Mouse (Mus musculus) heart, adult 8-10 months (tissue): Measurements from ENCODE around the gene Tnrc6b. TPM values are rescaled to one million over a fixed set of nuclear protein-coding genes. Genes with fewer than 3 reads are reported as not detected.
A peak's percentile ranks its signal among the peaks of the same experiment; 100 is the strongest.
"Not testable (repeated sequence)": the region's sequence is repeated elsewhere in the genome, so short reads cannot be mapped to it uniquely, and the experiment has no call there.

Source experiments
- DNase-seq: peaks from one replicate; pipeline ENCODE4 v3.0.0; 2022; ENCODE audit warnings: low spot score
- total RNA-seq, 4 experiments: library from RNA; stranded (reverse); gene quantifications; 2 replicates each; pipeline ENCODE4 v1.2.4; 2022

The Tnrc6b gene
- total RNA-seq, 4 experiments from 2014 or later, result 48.4 to 52.2 (median 48.9) TPM

DNA sequence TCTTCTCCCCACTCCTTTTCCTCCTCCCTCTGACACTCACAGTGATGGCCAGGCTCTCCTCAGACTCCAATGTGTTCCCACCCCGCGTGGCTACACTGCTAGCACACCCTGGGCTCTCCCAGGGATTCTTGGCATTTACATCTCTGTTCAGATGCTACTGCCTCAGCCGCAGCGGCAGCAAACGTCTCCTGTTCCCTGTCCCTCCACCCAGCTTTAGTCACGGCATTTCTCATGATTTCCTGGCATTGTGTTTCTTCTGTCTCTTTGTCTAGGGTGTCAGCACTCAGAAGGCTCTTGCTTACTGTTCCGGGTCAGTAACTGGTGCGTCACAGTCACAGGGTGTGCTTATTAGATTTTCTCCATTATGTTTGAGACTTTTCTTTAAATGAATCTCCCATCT, 138.9 kb downstream of the Tnrc6b start:
- DNase-seq, result peak; percentile 21

DNA sequence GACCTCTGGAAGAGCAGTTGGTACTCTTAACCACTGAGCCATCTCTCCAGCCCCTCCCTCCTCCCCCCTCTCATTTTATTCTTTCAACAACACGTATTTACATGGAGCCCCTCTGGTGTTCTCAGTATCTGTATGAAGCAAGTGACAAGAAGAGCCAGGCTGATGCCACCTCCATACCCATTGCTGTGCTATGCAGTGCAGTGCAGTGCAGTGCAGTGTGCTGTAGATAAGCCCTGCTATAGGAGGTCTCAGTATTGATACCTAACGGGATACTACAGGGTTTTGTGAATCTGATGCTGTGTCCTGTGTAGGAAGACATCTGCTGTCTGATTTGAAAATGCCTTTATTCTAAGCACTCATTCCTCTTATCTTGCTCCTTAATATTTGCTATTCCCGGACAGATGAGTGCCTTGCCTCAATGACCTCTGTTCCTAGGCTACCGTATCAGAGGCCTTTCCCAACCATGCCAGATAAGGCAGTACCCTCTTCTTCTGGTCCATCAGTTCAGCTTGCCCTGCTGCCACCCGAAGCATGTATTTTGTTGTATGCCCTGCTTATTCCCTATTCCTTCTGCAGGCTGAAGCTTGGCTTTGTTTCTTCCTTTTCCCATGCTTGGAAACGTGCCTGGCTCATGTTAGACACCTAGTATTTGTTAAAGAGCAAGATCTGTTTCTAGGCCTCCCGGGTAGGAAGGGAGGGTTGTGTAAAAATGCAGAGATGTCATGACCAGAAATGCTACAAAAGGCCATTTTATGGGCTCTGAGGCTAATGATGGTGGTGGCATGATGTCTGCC, 139.8 kb downstream of the Tnrc6b start:
- no peak for DNase-seq

DNA sequence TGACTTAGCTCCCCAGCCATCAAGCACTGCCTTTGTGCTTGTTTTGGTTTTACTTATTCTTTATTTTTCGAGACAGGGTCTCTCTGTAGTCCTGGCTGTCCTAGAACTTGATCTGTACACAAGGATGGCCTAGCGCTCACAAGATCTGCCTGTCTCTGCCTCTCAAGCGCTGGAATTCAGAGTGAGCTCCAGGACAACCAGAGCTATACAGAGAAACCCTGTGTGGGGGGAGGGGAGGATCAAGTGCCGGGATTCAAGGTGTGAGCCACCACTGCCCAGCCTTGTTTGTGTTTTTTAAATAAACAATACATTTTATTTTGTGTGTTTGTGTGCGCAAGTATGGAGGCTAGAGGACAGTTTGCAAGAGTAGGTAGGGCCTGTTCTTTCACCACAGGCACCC, 141.0 kb downstream of the Tnrc6b start:
- DNase-seq, result no peak

DNA sequence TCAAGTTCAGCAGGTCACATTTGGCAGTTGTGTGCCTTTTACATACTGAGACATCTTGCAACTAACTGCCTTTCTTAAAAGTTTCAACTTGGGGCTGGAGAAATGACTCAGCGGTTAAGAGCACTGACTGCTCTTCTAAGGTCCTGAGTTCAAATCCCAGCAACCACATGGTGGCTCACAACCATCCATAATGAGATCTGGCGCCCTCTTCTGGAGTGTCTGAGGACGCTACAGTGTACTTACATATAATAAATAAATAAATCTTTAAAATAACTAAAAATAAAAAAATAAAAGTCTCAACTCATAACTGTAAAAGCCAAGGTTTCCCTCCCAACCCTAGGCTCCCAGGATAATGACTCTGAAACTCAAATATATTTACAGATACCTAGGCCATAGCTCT, 141.4 kb downstream of the Tnrc6b start:
- DNase-seq, result not testable (repeated sequence)

DNA sequence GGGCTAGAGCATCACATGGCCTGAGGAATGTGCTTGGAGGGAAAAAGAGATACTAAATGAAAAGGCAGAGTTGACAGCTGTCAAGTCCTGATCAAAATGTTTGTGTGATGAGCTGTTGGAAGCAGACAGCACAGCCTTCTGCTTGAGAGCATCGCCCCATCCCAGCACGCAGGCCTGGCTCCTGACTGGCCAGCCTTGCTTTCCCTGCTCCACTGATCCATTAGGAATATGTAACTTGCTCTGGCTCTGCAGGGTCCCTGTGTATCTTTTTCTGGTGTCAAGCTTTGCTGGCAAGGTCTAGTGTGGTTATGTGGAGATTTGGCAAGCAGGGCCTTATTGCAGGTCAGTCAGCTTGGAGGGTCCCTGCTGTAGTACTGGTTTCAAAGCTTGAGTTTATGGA, 148.3 kb downstream of the Tnrc6b start:
- DNase-seq, result no peak

DNA sequence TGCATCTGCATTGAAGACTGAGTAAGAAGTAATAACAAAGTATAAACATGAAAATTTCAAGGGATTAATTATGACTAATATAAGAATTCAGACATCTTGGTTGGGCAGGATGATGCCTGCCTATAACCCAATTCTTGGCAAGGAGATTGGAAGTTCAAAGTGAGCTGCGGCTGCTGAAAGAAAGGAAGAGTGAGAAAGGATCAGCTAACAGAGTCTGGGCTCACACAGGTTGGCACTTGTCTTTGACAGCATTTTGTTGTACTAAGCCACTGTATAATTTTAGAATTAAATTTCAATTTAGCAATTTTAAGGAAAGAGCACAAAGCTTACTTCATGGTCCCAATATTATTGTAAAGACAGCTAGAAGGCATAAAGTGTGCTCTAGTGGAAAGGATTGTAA, 150.2 kb downstream of the Tnrc6b start:
- DNase-seq, result no peak

DNA sequence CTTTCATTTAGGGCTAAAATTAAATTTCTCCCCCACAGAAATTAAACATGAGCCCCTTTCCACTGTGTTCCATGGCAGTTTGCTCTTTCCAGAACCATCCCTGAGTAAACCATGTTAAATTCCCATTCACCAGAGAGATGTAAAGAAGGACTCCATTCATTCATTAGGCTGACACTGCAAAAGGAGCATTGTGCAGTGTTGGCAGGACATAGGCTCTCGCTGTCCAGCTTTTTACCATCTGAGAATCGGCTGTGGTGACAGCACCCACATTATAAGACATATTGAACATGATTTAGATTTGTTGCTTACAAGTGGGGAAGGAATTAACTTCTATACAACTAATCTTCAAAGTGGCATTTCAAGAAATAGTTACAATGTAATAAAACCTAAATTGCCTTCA, 150.9 kb downstream of the Tnrc6b start:
- no peak for DNase-seq

DNA sequence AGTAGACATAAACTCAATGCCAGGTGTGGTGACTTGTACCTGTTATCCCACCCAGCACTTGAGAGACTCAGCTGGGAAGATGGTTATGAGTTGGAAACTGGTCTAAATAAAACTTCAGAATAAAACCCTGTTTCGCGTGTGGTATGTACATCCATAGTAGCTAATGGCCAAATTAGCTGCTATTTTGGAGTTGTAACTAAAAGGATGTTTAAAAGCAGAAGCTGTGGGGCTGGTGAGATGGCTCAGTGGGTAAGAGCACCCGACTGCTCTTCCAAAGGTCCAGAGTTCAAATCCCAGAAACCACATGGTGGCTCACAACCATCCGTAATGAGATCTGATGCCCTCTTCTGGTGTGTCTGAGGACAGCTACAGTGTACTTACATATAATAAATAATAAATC, 157.5 kb downstream of the Tnrc6b start:
- not testable (repeated sequence) for DNase-seq

DNA sequence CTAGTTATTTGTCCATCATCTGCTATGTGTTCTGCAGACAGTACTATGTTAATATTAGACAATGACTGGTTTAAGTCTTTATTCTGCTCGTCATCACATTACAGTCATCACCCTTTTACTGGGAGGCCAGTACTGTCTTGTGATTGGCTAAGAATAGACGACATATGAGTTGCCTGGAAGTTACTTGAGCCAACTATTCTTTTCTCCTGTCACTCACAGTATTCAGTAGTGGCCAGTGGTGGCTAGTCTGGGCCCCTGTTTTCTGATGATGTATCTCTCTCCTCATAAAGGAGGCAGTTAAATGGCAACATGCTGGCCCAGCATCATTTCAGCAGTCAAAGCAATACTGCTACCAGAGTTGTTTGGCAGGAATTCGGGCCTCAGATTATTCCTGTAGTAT, 163.6 kb downstream of the Tnrc6b start:
- peak; percentile 42 for DNase-seq

DNA sequence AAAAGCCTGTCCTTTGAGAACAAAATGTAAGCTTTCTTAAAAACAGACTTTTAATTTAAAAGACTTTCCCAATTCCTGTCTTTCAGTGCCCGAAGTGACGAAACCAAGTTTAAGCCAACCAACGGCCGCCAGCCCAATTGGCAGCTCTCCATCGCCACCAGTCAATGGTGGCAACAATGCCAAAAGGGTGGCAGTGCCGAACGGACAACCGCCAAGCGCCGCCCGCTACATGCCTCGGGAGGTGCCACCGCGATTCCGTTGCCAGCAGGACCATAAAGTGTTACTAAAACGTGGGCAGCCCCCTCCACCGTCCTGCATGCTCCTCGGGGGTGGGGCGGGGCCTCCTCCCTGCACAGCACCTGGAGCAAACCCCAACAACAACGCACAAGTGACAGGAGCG, 165.1 kb downstream of the Tnrc6b start:
- peak; percentile 22 for DNase-seq

DNA sequence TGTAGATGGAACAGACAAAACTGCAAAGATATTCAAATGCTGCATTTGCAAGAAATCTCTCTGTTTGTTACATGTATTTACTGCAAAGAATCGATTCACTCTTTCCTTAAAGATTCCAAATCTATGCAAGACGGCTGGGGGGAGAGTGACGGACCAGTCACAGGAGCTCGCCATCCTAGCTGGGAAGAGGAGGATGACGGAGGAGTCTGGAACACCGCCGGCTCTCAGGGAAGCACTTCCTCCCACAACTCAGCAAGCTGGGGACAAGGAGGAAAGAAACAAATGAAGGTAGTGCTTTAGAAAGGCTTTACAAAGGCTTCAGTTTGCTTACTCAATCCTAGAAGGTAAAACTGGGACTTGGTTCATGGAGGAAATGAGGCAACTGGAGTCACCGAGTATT, 173.0 kb downstream of the Tnrc6b start:
- no peak for DNase-seq

DNA sequence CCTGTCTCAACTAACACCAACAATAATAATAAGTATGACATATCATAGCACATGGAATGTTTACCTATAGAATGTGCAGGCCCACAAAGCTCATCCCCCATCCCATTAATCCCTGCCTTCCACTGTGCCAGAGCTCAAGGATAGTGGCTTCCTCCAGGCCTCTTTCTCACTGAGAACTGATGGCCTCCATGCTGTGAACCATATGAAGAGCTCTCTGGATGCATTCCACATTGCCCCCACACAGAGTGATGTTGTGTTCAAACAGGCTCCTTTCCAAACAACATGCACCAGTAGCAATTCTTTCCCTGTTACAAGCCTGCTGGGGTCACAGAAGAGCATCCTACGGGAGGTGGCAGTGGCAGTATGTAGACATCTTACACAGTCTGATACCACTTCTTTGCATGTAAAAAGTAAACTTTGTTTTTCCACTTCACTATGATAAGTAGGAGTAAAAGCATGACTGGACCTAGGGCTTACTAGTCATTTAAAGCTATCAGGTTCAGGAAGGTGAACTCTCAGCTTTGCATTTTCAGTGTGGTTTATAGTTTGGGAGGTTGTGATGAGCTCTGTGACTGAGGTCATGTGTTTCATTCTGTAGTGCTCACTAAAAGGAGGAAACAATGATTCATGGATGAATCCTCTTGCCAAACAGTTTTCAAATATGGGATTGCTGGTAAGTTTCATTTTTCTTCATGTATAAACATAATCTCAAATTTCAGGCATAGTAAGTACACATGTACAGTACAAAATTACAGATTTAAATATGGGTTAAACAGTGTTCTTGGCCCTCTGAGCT, 175.4 kb downstream of the Tnrc6b start:
- DNase-seq, result no peak

DNA sequence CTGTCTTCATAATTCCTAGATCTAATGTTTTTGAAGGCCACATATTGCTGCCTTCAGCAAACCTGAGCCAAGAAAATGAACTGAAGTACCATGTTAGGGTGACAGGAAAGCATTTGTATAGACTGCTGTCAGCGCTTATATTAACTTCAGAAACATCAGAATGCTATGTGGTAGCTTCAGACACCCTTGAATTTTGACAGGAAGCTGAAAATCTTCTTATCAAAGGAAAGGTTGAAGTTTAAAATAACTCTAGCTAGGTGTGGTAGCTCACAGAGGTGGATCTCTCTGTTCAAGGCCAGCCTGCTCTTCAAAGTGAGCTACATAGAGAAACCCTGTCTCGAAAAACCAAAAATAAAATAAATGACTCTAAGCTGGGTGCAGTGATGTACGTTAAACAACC, 181.2 kb downstream of the Tnrc6b start:
- no peak for DNase-seq

DNA sequence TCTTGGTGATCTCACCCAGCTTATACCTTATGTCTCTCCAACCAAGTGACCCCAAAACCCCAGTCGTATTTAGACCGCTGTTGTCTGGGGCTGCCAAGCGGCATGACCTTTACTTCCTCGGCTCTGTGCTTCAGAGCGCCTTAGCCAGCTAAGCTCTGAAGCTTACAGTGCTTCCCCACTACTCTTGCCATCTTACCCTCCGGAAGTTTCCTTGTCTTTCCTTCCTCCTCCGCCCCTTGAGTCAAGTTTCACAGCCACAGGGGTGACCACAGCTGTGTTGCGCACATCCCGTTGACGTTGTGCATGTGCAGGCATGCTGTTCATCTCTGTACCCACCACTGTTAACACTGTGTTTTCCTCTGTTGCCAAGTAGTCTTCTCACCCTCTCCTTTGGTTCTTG, 185.6 kb downstream of the Tnrc6b start:
- DNase-seq, result no peak

DNA sequence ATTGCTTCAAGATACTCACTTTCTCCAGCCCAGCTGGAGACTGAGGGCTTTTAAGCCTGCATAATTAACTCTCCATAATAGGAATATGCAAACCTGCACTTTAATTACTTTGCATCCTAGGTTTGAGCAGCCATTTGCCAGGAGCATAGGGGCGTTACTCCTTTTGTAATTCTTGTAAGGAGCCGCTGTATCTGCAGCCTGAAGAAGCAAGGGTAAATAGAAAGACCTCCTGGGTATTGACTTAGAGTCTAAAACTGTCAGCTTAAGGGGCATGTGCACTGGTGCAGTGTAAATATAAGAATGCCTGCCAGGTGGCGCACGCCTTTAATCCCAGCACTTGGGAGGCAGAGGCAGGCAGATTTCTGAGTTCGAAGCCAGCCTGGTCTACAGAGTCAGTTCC, 186.8 kb downstream of the Tnrc6b start:
- DNase-seq, result no peak

DNA sequence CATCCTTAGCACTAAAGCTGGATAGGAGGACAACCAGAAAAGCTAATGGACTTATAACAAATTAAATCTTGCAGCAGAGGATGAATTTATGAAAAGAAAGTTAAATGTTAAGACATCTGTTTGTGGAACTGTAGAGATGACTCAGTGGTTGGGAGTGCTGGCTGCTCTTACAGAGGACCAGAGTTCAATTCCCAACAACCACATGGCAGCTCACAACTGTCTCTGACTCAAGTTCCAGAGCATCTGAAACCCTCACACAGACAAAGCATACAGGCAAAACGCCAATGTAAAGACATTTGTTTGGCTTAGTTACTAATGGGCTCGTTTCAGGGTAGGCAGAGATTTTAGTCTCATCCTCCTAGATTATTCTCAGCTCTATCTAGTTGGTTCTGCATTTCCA, 188.7 kb downstream of the Tnrc6b start:
- DNase-seq, result no peak

DNA sequence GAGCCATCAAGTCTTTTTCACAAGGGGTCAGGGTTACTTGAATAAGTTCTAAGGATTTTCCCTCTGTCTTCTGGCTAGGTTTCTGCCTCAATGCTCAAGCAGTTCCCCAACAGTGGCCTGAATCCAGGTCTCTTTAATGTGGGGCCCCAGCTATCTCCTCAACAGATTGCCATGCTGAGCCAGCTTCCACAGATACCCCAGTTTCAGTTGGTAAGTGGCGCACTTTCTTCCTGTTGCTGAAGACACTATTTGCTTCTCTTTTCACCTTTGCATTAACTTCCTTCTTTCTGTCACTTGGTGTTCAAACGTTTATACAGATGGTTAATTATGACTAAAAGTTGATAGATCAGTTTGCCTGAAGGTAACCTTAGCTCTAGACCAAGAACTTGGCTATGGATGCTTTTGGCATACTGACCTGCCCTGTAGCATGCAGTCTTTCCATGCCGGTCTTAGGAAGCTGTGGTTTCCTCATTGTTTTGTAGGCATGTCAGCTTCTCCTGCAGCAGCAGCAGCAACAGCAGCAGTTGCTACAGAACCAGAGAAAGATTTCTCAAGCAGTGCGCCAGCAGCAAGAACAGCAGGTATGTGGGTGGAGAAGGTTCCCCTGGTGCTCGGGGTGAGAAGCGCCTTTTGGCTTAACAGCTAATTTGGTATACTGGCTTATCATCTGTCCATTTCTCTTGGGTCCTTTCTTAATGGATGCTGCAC, 190.8 kb downstream of the Tnrc6b start:
- no peak for DNase-seq

DNA sequence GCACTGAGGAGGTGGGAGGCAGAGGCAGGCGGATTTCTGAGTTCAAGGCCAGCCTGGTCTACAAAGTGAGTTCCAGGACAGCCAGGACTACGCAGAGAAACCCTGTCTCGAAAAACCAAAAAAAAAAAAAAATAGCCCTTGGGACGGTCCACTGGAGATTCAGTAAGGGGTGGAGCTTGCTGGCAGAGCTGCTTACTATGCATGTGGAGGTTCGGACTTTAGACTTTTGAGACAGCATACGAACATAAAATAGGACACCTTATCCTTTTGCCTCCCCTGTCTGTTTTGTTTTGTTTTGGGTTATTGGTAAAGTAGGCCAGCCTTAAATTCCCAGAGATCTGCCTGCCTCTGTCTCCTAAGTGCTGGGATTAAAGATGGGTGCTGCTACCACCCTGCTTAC, 193.7 kb downstream of the Tnrc6b start:
- not testable (repeated sequence) for DNase-seq

DNA sequence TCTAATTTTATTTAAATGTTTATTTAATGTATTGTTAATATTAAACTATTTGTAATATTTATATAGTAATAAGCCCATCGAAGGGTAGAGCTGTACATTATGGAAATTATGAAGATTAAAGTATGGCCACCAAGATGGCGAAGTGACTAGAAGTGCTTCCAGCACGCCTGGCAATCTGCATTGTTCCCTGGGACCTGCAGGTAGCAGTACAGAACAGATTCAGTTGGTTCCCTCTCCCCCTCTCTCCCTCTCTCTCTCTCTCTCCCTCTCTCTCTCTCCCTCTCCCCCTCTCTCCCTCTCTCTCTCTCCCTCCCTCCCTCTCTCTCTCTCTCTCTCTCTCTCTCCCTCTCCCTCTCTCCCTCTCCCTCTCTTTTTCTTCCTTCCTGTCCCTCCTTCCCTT, 199.1 kb downstream of the Tnrc6b start:
- no peak for DNase-seq

DNA sequence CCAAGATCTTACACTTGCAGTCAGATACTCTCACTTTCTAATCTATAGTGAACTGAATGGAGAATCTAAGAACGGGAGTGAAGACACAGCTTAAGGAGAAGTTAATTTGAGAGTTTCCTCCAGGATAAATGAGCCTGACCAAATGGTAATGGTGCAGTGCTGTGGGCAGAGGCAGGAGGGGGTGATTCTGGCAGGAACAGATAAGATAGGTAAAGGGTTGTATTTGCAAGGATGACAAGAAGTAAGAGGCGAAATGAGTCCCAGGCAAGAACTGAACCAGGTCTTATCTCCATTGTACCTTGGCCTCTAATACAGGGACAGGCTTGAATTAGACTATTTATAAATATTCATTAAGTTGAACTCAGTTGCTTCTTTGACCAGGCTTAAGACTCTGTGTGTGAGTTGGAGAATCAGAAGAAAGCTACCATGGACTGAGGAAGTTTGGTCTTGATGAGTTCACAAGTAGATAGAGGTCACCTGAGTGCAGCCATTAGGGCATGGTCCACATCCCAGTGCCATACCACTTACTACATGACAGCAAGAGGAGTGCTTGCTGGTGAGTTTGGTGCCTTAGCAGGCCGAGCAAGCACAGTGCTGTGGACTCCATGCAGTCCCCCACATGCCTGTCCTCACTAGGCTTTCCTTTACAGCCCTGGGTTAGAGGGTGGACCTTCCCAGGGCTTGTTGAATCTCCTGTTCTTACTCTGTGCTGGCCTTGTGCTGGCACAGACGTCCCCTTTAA, 199.8 kb downstream of the Tnrc6b start:
- no peak for DNase-seq

DNA sequence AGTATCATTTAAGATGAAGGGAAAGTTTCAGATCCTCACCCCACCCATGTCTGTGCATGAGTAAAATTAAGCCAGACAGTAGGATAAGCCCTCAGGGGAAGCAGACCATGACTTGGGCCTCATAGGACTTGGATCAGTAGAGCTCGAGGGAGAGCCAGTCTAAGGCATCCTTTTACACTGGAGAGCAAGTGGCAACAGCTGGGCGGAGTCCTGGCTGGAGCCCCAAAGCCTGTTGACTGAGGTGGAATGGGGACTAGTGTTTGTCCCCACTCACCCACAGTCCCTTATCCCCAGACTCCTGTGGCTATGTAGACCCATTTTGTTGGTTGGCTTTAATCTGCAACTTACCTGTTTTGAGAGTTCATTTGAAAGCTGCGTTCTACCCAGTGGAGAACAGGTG, 201.1 kb downstream of the Tnrc6b start:
- no peak for DNase-seq

DNA sequence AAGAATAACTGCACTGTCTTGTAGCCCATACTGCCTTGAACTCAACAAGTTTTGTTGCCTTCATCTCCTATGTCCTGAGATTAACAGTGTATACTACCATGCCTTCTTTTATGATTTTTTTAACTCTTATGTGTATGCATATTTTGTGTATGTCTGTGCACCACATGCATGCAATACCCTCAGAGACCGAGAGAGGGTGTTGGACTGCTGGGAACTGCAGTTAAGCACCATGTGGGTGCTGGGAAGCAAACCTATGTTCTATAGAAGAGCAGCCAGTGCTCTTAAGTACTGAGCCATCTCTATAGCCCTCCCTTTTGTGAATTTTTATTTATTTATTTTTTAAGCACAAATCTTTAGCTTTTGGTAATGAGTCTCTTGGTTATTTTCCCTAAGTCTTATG, 202.7 kb downstream of the Tnrc6b start:
- no peak for DNase-seq
